Mouse (Mus musculus): ENCODE measurements at regions not wholly inside any gene's neighbourhood (a gene's known extent, or its start where the extent isn't known, plus 50 kb on each side); places are given as distances from the start of the nearest gene placed in this dataset.

GRCm38 (mm10) chr1:34930571-34930970 lies 80.8 kb downstream of the Plekhb2 start:
- no peak for DNase-seq

GRCm38 (mm10) chr1:34943196-34943595 lies 93.4 kb downstream of the Plekhb2 start:
- DNase-seq: peak; percentile 18

GRCm38 (mm10) chr1:34961633-34962507 lies 112.1 kb downstream of the Plekhb2 start:
- DNase-seq: no peak

- DNase-seq: no peak
Measured at GRCm38 (mm10) chr1:34962508-34962885, 112.7 kb downstream of the Plekhb2 start.

- DNase-seq: no peak
Measured at GRCm38 (mm10) chr1:34974801-34975200, 125.0 kb downstream of the Plekhb2 start.

GRCm38 (mm10) chr1:34978156-34978555 lies 128.4 kb downstream of the Plekhb2 start:
- no peak for DNase-seq

- DNase-seq: no peak
Measured at GRCm38 (mm10) chr1:34979350-34979749, 129.6 kb downstream of the Plekhb2 start.

GRCm38 (mm10) chr1:34981934-34982333 lies 132.2 kb downstream of the Plekhb2 start:
- DNase-seq: no peak

GRCm38 (mm10) chr1:34982966-34983365 lies 133.2 kb downstream of the Plekhb2 start:
- DNase-seq: no peak

GRCm38 (mm10) chr1:34986861-34987260 lies 137.1 kb downstream of the Plekhb2 start:
- DNase-seq: no peak

GRCm38 (mm10) chr1:34987650-34988221 lies 138.0 kb downstream of the Plekhb2 start:
- DNase-seq: no peak

- no peak for DNase-seq
Measured at GRCm38 (mm10) chr1:34988225-34988624, 138.4 kb downstream of the Plekhb2 start.

- no peak for DNase-seq
Measured at GRCm38 (mm10) chr1:35000801-35001200, 151.0 kb downstream of the Plekhb2 start.

- peak; percentile 8 for DNase-seq
Measured at GRCm38 (mm10) chr1:35017471-35017870, 167.7 kb downstream of the Plekhb2 start.

GRCm38 (mm10) chr1:35032619-35033018 lies 182.8 kb downstream of the Plekhb2 start:
- peak; percentile 6 for DNase-seq

GRCm38 (mm10) chr1:35072811-35073210 lies 223.0 kb downstream of the Plekhb2 start:
- no peak for DNase-seq

- no peak for DNase-seq
Measured at GRCm38 (mm10) chr1:35094873-35095272, 245.1 kb downstream of the Plekhb2 start.

GRCm38 (mm10) chr1:35095785-35096184 lies 246.0 kb downstream of the Plekhb2 start:
- DNase-seq: no peak

- DNase-seq: no peak
Measured at GRCm38 (mm10) chr1:35106665-35107064, 256.9 kb downstream of the Plekhb2 start.

- DNase-seq: no peak
Measured at GRCm38 (mm10) chr1:35109801-35110200, 260.0 kb downstream of the Plekhb2 start.

- DNase-seq: no peak
Measured at GRCm38 (mm10) chr1:35115521-35115920, 265.7 kb downstream of the Plekhb2 start.

GRCm38 (mm10) chr1:35137907-35138306 lies 288.1 kb downstream of the Plekhb2 start:
- no peak for DNase-seq

- DNase-seq: no peak
Measured at GRCm38 (mm10) chr1:35149036-35149435, 299.3 kb downstream of the Plekhb2 start.

- no peak for DNase-seq
Measured at GRCm38 (mm10) chr1:35162506-35162905, 312.7 kb downstream of the Plekhb2 start.

Data from lung, postnatal 14 days (tissue).